Mouse (Mus musculus) gastrocnemius, postnatal 10 days (tissue): Measurements from ENCODE around the gene Pknox1. TPM values are rescaled to one million over a fixed set of nuclear protein-coding genes. Genes with fewer than 3 reads are reported as not detected.
"Not testable (repeated sequence)": the region's sequence is repeated elsewhere in the genome, so short reads cannot be mapped to it uniquely, and the experiment has no call there.

Source experiments
- DNase-seq: peaks from one replicate; pipeline ENCODE4 v3.0.0; 2021; ENCODE audit warnings: mixed read lengths
- total RNA-seq, 2 experiments: library from RNA; stranded (reverse); gene quantifications; 2 replicates each; pipeline ENCODE4 v1.2.3; 2021

Pknox1 gene
- total RNA-seq, 2 experiments from 2014 or later: 11.1 to 16.8 TPM

GRCm38 (mm10) chr17:31595077-31595476 lies 30.5 kb downstream of the Pknox1 start:
- DNase-seq: no peak

GRCm38 (mm10) chr17:31597957-31598356 lies 33.4 kb downstream of the Pknox1 start:
- no peak for DNase-seq

GRCm38 (mm10) chr17:31598593-31598992 lies 34.1 kb downstream of the Pknox1 start:
- no peak for DNase-seq

GRCm38 (mm10) chr17:31606424-31606823 lies 41.9 kb downstream of the Pknox1 start:
- DNase-seq: no peak

- no peak for DNase-seq
These were observed 42.9 kb downstream of the Pknox1 start for GRCm38 (mm10) chr17:31607256-31607951.

GRCm38 (mm10) chr17:31609173-31609572 lies 44.6 kb downstream of the Pknox1 start:
- not testable (repeated sequence) for DNase-seq

- DNase-seq: no peak
These were observed 45.4 kb downstream of the Pknox1 start for GRCm38 (mm10) chr17:31609895-31610294.

GRCm38 (mm10) chr17:31613086-31613755 lies 48.7 kb downstream of the Pknox1 start:
- no peak for DNase-seq

GRCm38 (mm10) chr17:31623101-31623500 lies 58.6 kb downstream of the Pknox1 start:
- no peak for DNase-seq

GRCm38 (mm10) chr17:31627961-31628360 lies 63.4 kb downstream of the Pknox1 start:
- DNase-seq: no peak

GRCm38 (mm10) chr17:31631081-31631800 lies 66.7 kb downstream of the Pknox1 start:
- DNase-seq: no peak

GRCm38 (mm10) chr17:31633007-31633406 lies 68.5 kb downstream of the Pknox1 start:
- no peak for DNase-seq

GRCm38 (mm10) chr17:31634896-31635295 lies 70.4 kb downstream of the Pknox1 start:
- no peak for DNase-seq

GRCm38 (mm10) chr17:31635781-31636180 lies 71.2 kb downstream of the Pknox1 start:
- no peak for DNase-seq

- no peak for DNase-seq
These were observed 71.9 kb downstream of the Pknox1 start for GRCm38 (mm10) chr17:31636277-31636941.

- DNase-seq: peak; percentile 77
These were observed 72.6 kb downstream of the Pknox1 start, which contains the start of gene Cbs for GRCm38 (mm10) chr17:31636942-31637811. Cbs (minus strand) TSS chr17:31637238.

GRCm38 (mm10) chr17:31637866-31638570 lies 73.5 kb downstream of the Pknox1 start:
- DNase-seq: peak; percentile 42

GRCm38 (mm10) chr17:31639651-31640050 lies 75.1 kb downstream of the Pknox1 start:
- DNase-seq: no peak

GRCm38 (mm10) chr17:31642331-31642730 lies 77.8 kb downstream of the Pknox1 start:
- no peak for DNase-seq

- DNase-seq: no peak
These were observed 78.4 kb downstream of the Pknox1 start for GRCm38 (mm10) chr17:31642913-31643312.
